Mouse (Mus musculus) WW6 (cell line): ENCODE results near the gene Rpl23a.
"Not testable (repeated sequence)": the region's sequence is repeated elsewhere in the genome, so short reads cannot be mapped to it uniquely, and the experiment has no call there.

Experiments
- DNase-seq: peaks from one replicate; pipeline ENCODE4 v3.0.0-alpha.2; 2013; ENCODE audit warnings: low read depth, low spot score

The Rpl23a gene

DNA sequence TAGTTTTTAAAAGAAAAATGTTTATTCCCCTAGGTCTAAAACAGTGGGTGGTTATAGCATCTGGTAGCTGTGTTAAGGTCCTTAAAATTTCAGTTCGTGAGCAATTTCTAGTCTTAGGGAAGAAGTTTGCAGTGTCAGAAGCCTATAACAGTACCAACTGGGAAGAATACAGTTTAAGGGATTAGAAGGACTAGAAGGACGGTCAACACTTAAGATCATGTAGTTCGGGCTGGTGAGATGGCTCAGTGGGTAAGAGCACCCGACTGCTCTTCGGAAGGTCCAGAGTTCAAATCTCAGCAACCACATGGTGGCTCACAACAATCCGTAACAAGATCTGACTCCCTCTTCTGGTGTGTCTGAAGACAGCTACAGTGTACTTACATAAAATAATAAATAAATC, 1.3 kb upstream of the Rpl23a start:
- not testable (repeated sequence) for DNase-seq

DNA sequence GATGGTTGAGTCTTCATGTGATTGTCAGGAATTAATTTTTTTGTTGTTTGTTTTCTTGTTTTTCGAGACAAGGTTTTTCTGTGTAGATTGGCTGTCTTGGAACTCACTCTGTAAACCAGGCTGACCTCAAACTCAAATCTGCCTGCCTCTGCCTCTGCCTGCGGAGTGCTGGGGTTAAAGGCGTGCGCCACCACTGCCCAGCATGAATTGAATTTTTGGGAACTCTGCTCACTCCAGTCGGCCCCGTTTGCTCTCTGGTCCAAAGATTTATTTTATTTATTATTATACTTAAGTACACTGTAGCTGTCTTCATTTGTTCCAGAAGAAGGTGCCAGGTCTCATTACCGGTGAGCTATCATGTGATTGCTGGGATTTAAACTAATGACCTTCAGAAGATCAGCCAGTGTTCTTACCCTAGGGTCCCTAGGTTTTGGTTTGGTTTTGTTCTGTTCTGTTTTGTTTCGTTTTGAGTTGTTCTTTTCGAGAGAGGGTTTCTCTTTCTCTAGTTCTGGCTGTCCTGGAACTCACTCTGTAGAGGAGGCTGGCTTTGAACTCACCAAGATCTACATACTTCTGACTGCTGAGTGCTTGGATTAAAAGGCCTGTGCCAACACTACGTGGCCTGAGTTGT, 615 bp upstream of the Rpl23a start:
- DNase-seq = no peak

- no peak for DNase-seq
Measured at GRCm38 (mm10) chr11:78182450-78182849, 934 bp downstream of the Rpl23a start.

- DNase-seq = no peak
Measured at GRCm38 (mm10) chr11:78181830-78182357, 1.5 kb downstream of the Rpl23a start.

DNA sequence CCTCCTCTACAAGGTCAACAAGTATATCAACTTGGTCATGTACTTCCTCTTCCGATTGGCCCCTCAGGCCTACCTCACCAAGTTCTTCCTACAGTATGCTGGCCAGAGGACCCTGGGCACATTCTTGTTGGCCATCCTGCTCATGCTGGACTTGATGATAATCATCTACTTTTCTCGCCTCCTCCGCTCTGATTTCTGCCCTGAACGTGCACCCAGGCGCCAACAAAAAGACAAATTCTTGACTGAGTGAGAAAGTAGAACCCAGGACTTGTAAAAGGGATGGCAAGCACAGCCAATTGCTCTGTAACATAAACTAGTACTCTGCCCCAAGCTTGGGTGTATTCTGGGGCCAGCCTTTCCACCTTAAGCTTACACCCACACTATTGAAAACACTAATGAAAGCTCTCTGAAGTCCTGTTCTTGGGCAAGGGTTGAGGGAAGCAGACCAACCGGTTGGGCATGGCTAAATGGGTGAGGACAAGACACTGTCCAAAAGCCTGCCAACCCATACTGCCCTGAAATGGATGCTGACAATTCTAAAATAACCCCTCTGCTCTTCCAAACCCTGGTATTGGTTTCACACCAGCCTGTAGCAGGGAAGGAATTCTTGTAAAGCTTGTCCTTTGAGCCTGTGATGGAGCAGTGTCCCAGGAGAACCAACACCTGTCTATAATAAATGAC, 3.2 kb downstream of the Rpl23a start:
- DNase-seq = no peak

GRCm38 (mm10) chr11:78179438-78179999, 3.9 kb downstream of the Rpl23a start:
- DNase-seq = no peak

GRCm38 (mm10) chr11:78178859-78179437, 4.4 kb downstream of the Rpl23a start:
- peak; percentile 87 for DNase-seq

- DNase-seq = peak; percentile 96
Measured at GRCm38 (mm10) chr11:78177903-78178858, 5.2 kb downstream of the Rpl23a start.

DNA sequence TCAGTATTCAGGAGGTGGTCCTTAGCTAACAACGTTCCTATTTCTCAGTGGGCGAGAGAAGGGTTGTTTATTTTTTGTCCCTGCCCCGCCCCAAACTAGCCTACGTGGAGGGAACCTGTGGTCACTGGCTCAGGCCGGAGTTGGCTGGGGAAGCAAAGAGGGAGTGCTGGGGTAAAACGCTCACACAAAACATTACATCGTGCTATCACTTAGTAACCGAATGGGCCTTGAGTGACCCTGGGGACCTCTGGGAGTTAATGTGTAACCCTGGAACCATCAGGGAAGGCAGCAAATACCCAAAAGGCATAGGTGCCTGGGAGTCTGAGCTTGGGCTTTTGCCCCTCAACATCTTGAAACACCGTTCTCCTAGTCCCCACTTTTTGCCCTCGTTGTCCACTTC, 5.9 kb downstream of the Rpl23a start:
- no peak for DNase-seq

DNA sequence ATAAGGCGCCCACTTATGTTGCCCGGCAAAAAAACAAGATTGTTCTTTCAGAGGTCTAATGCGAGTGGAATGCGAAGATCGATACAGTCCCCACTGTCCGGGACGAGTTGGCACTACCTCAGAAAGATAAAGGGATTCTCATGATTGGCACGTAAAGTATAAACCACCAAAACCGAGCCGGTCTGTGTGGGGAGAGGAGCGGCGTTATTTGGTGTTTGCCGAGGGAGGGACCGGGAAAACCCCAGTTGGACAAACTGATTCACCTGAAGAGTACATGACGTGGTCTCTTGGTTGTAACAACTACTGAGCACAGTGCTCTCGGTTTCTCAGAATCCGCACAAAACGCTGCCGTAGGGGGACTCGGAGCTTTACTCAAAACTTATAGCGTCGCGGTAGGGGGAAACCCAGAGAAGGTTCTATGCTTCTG, 6.5 kb downstream of the Rpl23a start:
- DNase-seq = no peak

- DNase-seq = peak; percentile 90
Measured at GRCm38 (mm10) chr11:78176402-78176862, 7.0 kb downstream of the Rpl23a start, which contains the start of the genes Nek8 and Tlcd1. TSS of gene Nek8 (minus strand) at chr11:78176675. TSS of gene Tlcd1 (plus strand) at chr11:78176711.

- DNase-seq = no peak
Measured at GRCm38 (mm10) chr11:78175771-78176401, 7.5 kb downstream of the Rpl23a start.

- no peak for DNase-seq
Measured at GRCm38 (mm10) chr11:78174506-78174905, 8.9 kb downstream of the Rpl23a start.

DNA sequence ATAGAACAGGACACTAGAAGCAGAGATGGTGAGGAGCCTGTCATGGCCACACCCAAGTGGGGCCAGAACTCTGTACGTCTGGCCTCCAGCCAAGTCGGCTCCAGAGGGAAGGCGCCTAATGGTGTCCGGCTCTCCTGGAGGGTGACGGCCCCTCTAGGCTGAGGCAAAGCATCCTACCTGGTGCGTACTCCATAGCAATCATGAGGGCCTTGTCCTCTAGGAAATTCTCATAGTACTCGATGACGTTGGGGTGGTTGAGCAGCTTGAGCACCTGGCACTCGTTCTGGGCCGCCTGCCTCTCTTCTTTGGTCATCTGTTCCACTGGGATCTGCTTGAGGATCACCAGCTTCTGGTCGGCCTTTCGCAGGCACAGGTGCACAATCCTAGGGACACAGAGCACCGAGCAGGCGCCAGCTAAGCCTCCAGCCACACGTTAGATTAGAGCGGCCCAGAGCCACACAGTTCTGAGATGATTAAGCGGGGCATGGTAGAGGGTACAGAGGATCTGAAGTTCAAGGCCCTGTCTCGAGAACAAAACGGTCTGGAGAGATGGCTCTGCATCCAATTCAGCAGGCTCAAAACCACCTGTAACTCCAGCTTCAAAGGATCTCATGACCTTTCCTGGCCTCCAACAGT, 10.5 kb downstream of the Rpl23a start:
- DNase-seq = no peak

DNA sequence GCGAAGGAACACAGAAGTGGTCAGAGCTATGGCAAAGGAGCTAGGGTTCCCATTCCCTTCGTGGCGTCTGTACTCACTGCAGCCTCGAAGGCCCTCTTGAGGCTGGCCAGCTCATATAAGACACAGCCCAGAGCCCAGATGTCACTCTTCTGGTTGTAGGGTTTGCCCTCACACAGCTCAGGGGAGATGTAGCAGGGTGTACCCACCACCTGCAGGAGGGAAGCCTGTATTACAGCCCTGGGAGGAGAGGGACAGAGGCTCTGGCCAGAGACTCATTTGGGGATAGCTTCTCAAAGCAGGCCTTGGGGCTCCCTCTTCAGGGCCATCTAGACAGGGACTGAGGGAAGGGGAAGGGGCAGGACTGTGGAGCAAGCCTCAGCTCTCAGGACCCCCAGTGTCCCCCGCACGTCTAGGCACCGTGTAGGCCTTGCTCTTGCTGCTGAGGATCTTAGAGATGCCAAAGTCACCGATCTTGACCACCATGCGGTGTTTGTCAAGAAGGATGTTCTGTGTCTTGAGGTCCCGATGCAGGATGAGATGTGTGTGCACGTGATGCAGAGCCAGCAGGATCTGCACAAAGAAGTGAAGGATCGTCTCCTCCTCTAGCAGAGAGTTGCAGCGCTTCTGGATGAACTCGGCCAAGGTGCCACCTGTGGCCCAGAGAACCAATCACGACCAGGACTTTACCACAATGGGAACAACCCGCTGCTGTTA, 11.2 kb downstream of the Rpl23a start:
- no peak for DNase-seq

DNA sequence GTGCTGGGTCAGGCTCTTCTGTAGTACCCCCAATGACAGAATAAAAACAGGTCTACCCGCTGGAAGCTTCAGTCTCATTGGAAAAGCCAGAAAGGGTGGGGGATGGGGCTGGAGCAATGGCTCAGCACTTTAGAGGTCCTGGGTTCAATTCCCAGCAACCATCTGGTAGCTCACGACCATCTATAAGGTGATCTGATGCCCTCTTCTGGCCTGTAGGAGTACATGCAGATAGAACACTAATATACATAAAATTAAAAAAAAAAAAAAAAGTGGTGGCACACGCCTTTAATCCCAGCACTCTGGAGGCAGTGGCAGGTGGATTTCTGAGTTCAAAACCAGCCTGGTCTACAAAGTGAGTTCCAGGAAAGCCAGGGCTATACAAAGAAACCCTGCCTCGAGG, 12.1 kb downstream of the Rpl23a start:
- DNase-seq = no peak

GRCm38 (mm10) chr11:78170306-78170705, 13.1 kb downstream of the Rpl23a start:
- DNase-seq = no peak

- DNase-seq = no peak
Measured at GRCm38 (mm10) chr11:78168541-78169468, 14.6 kb downstream of the Rpl23a start.
